Mouse (Mus musculus) erythroblast, adult 5-6 weeks (primary cell): ENCODE results near the gene Inip. TPM values are rescaled to one million over a fixed set of nuclear protein-coding genes. Genes with fewer than 3 reads are reported as not detected.

Source experiments
- ATAC-seq: replicated peaks from 2 replicates; pipeline ENCODE4 v1.8.0; 2016; ENCODE audit warnings: moderate number of reproducible peaks, mild to moderate bottlenecking, moderate TSS enrichment, inconsistent platforms; ENCODE audit not compliant: poor library complexity, low FRiP score, severe bottlenecking
- total RNA-seq, 2 experiments: library from RNA; stranded (forward) in 1 of 2; stranded (reverse) in 1 of 2; fragments of 150-400 nt in 1 of 2; fragments of 200-764, 138-1000 nt in 1 of 2; gene quantifications; 2 replicates each; pipeline versions ENCODE4 v1.2.3 to v1.2.4; 2015 to 2017; ENCODE audit warnings: low replicate concordance in 2 of 2

The Inip gene
- total RNA-seq, 2 experiments from 2014 or later = 11.1 to 14.1 TPM

- no peak for ATAC-seq
Measured at GRCm38 (mm10) chr4:59728839-59729238, 72.5 kb downstream of the Inip start.

- no peak for ATAC-seq
Measured at GRCm38 (mm10) chr4:59727878-59728261, 73.5 kb downstream of the Inip start.

GRCm38 (mm10) chr4:59727187-59727877 lies 74.1 kb downstream of the Inip start:
- no peak for ATAC-seq

- no peak for ATAC-seq
Measured at GRCm38 (mm10) chr4:59726501-59726900, 74.9 kb downstream of the Inip start.

- no peak for ATAC-seq
Measured at GRCm38 (mm10) chr4:59725579-59725978, 75.8 kb downstream of the Inip start.

GRCm38 (mm10) chr4:59721811-59722210 lies 79.6 kb downstream of the Inip start:
- ATAC-seq = no peak

Other genes with a start within 250 kb of the Inip start
- gene Hsdl2, start 220.0 kb downstream of the Inip start, total RNA-seq (2015; ENCODE audit: low replicate concordance) = 14.6 and 15.7 TPM in 2 replicates
- 8.9 and 13.2 TPM in 2 replicates for gene Hsdl2, start 220.0 kb downstream of the Inip start, total RNA-seq (2017; ENCODE audit: low replicate concordance)
- 3.3 and 5.0 TPM in 2 replicates for gene E130308A19Rik, start 175.4 kb downstream of the Inip start, total RNA-seq (2015; ENCODE audit: low replicate concordance)
- gene E130308A19Rik, start 175.4 kb downstream of the Inip start, total RNA-seq (2017; ENCODE audit: low replicate concordance) = 4.2 and 7.4 TPM in 2 replicates
- gene Snx30, start 4.3 kb upstream of the Inip start, total RNA-seq (2015; ENCODE audit: low replicate concordance) = 2.5 and 3.7 TPM in 2 replicates
- 2.1 and 2.5 TPM in 2 replicates for gene Snx30, start 4.3 kb upstream of the Inip start, total RNA-seq (2017; ENCODE audit: low replicate concordance)
- gene Slc46a2, start 113.5 kb upstream of the Inip start, total RNA-seq (2015; ENCODE audit: low replicate concordance) = not detected in 2 replicates
- not detected in 2 replicates for gene Slc46a2, start 113.5 kb upstream of the Inip start, total RNA-seq (2017; ENCODE audit: low replicate concordance)
- not detected in 2 replicates for gene Mup4, start 159.1 kb upstream of the Inip start, total RNA-seq (2015; ENCODE audit: low replicate concordance)
- not detected in 2 replicates for gene Mup4, start 159.1 kb upstream of the Inip start, total RNA-seq (2017; ENCODE audit: low replicate concordance)
- not detected in 2 replicates for gene Mup6, start 162.7 kb upstream of the Inip start, total RNA-seq (2015; ENCODE audit: low replicate concordance)
- gene Mup6, start 162.7 kb upstream of the Inip start, total RNA-seq (2017; ENCODE audit: low replicate concordance) = not detected in 2 replicates